Mouse (Mus musculus): ENCODE results near the gene Madd.

The Madd gene

DNA sequence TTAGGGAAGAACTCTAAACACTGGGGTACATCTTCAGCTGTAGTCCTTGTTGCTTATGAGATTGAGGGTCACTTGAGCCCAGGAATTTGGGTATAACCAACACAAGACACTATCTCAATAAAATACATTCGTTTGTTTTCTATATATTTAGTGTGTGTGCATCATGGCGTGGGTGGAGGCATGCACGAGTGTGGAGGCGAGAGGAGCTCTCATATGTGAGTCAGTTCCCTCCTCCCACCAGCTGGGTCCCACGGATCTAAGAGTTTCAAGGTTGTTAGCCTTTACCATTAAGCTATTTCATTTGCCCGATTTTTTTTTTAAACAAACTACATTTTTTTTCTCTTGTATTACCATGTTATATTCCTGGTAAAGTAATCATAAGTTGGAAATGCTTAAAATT, 92.8 kb downstream of the Madd start:
- no peak for DNase-seq (ENCODE audit: low spot score)

DNA sequence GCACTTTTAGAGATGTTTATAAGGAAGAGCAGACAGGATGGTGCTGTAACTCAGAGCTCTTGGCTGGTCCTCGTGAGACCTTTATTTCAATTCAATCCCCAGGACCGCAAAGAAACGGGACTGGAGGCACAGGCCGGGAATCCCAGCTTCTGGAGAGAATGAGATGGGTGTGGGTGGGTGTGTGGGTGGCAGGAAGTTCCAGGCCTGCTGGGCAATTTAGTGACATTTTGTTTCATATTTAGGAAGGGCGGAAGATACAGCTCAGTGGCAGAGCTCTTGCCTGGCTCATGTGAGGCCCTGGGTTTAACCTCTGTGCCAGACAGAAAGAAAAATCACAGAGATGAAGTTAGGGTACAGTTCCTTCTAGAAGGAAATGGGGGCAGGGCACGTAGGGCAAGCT, 93.4 kb downstream of the Madd start:
- no peak for DNase-seq (ENCODE audit: low spot score)

DNA sequence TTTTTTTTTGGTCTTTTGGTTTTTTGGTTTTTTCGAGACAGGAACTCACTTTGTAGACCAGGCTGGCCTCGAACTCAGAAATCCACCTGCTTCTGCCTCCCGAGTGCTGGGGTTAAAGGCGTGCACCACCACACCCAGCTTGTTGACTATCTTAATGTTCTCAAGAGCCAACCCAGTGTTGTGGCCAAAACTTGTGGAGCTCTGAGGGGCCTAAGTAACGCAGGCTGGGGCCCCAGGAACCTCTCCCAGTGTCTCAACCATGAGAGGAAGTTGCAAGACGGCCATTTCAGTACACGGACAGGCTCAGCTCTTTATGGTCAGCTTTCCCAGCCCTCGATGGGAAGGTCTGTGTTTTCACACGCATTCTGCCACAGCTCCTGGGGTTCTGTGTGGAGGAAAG, 94.7 kb downstream of the Madd start:
- no peak for DNase-seq (ENCODE audit: low spot score)

DNA sequence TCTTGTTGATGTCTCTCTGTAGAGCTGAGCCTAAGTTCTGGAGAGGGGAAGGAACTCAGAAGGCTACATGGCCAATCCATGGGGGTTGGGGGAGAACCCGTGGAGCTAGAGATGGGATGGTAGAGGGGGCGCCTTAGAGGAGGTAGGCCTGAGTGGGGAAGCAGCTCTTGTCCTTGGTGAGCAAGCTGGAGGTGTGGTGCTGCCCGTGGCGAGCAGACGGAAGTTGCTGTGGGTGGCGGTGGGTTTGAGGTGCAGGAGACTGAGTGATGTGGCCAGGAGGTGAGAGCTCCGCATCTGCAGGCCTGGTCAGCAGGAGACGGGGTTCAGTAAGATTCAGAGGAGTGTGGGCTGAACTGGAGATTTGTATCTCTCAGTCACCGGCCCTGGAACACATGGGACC, 96.2 kb downstream of the Madd start:
- DNase-seq (ENCODE audit: low spot score): no peak

Data from ovary, postnatal 10 days (tissue).